Mouse (Mus musculus) testis, adult 2 months (tissue): ENCODE results near the gene Acta2.

ENCODE experiments used
- CTCF ChIP-seq: fragments of 200-500 bp; IDR thresholded peaks from 2 replicates; pipeline ENCODE4 v1.5.1; 2012; ENCODE audit warnings: low read depth, mild to moderate bottlenecking, inconsistent platforms, low read length, moderate library complexity; ENCODE audit not compliant: control insufficient read depth, insufficient read depth, insufficient replicate concordance
- POLR2A ChIP-seq: fragments of 200-500 bp; IDR thresholded peaks from 2 replicates; pipeline ENCODE4 v1.6.1; 2012; ENCODE audit warnings: low read depth, mild to moderate bottlenecking, inconsistent platforms, low read length, moderate library complexity; ENCODE audit not compliant: control insufficient read depth

DNA sequence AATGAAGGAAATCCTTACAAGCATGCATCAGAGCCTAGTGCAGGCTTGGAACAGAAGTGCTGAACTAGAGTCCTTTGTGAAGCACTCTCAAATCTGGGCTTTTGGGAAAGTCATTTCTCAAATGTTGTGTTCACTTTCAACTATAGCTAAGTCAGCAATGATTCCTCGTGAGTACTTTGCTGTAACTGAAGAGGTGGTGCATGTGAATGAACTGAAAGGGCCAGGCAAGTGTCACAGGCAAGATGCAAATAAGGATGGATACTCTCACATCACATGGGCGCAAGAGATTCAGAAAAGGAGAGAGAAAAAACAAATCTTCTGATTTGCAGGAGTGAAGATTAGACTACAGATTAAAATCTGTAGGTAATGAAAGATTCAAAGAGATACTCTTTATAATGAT, 45.0 kb upstream of the Acta2 start:
- TF ChIP-seq CTCF (no peak), POLR2A (no peak)
